Mouse (Mus musculus): ENCODE data around the gene 2310039H08Rik. TPM values are rescaled to one million over a fixed set of nuclear protein-coding genes. Genes with fewer than 3 reads are reported as not detected.

2310039H08Rik gene
- polyA plus RNA-seq, 1 experiment, result 40.9 TPM

DNA sequence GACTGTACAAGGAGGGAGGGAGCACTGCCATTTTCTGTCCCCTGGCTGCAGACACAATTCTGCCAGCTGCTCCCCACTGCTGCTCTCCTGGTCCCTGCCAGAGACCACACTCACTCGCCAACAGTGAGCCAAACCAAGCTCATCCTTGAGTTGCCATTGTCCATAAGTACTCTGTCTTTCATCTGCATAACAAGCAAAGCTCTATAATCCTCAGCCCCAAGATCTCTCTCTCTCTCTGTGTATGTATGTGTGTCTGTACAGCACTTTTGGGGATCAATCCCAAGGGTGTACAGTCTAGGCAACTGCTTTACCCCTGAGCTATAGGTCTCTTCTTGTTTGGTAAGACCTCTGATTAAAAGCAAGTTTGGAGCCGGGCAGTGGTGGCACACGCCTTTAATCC lies 38.2 kb downstream of the 2310039H08Rik start:
- Histone ChIP-seq H3K36me3 (ENCODE audit: control insufficient read depth, insufficient read depth) (peaks cover 20% of the 10 kb centered on the region), H3K79me2 (ENCODE audit: control insufficient read depth, insufficient read depth) (no peaks in the 10 kb centered on the region), H3K4me3 (ENCODE audit: insufficient read depth, poor library complexity, severe bottlenecking) (no peak overlapping the region), H3K79me3 (ENCODE audit: low read depth) (no peaks in the 10 kb centered on the region), H3ac (ENCODE audit: control insufficient read depth, insufficient read length, low read depth) (no peak overlapping the region), H3K27me3 (ENCODE audit: control insufficient read depth, insufficient read depth, insufficient read length) (no peaks in the 10 kb centered on the region)
- TF ChIP-seq MYOD1 (IDR thresholded peaks at IDR 0.05; ENCODE audit: control insufficient read depth, insufficient read length, low read depth), result no peak
- TF ChIP-seq MAX (IDR thresholded peaks at IDR 0.05), result no peak
- no peak for TF ChIP-seq USF1 (IDR thresholded peaks at IDR 0.05; ENCODE audit: low read depth)
- no peak for TF ChIP-seq CEBPB (IDR thresholded peaks at IDR 0.05; ENCODE audit: low read depth)
- TF ChIP-seq MYOG (IDR thresholded peaks at IDR 0.05; ENCODE audit: control insufficient read depth, extremely low read depth, insufficient read length), result no peak
- TF ChIP-seq FOSL1 (IDR thresholded peaks at IDR 0.05; ENCODE audit: insufficient read depth, low read length, poor library complexity, severe bottlenecking), result no peak
- TF ChIP-seq CTCF (IDR thresholded peaks at IDR 0.05; ENCODE audit: control insufficient read depth, insufficient read depth, insufficient read length), result no peak

DNA sequence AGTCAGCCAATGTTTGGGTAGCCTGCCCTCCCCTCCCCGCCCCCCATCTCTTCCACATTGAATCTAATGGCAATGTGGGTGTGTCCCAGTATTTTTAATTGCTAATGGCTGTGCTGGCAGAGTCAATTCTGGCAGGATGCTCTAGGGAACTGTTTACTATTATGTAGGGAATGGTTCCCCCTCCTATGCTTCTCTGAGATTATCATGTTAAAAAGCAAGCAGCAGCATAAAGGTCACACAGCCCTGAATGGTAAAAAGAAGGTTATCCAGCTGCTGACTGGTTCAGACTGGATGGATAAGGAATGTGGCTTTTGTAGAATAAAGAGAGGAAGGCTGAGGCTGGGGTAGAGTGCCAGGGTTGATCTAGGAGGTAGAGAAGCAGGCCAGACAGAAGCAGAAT lies 40.0 kb downstream of the 2310039H08Rik start:
- no peak for TF ChIP-seq FOSL1 (IDR thresholded peaks at IDR 0.05; ENCODE audit: insufficient read depth, low read length, poor library complexity, severe bottlenecking)
- Histone ChIP-seq H3ac (ENCODE audit: control insufficient read depth, insufficient read length, low read depth) (no peak overlapping the region), H3K36me3 (ENCODE audit: control insufficient read depth, insufficient read depth) (peaks cover 5% of the 10 kb centered on the region), H3K79me3 (ENCODE audit: low read depth) (no peaks in the 10 kb centered on the region), H3K27me3 (ENCODE audit: control insufficient read depth, insufficient read depth, insufficient read length) (no peaks in the 10 kb centered on the region), H3K4me3 (ENCODE audit: insufficient read depth, poor library complexity, severe bottlenecking) (no peak overlapping the region), H3K79me2 (ENCODE audit: control insufficient read depth, insufficient read depth) (no peaks in the 10 kb centered on the region)

DNA sequence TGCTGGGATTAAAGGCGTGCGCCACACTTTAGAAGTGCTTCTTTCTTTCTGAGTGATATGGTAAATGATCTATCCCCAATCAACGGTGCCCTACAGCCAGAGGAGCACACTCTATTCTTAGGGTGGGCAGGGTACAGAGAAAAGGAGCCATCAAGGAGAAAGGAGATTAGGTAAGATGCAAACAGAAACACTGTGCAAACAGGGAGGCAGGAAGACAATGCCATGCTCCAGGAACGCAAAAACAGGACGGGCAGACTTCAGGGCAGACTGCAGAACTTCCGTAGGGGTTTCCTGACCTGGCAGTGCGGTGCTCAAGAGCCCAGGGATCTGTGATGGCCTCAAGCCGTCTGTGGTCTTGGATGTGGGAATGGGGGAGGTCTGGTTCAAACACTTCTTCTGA lies 41.2 kb downstream of the 2310039H08Rik start:
- Histone ChIP-seq H3K79me2 (ENCODE audit: control insufficient read depth, insufficient read depth) (no peaks in the 10 kb centered on the region), H3K79me3 (ENCODE audit: low read depth) (no peaks in the 10 kb centered on the region), H3K36me3 (ENCODE audit: control insufficient read depth, insufficient read depth) (peaks cover 4% of the 10 kb centered on the region), H3ac (ENCODE audit: control insufficient read depth, insufficient read length, low read depth) (no peak overlapping the region), H3K27me3 (ENCODE audit: control insufficient read depth, insufficient read depth, insufficient read length) (no peaks in the 10 kb centered on the region), H3K4me3 (ENCODE audit: insufficient read depth, poor library complexity, severe bottlenecking) (no peak overlapping the region)
- TF ChIP-seq USF1 (IDR thresholded peaks at IDR 0.05; ENCODE audit: low read depth) (no peak), MYOG (IDR thresholded peaks at IDR 0.05; ENCODE audit: control insufficient read depth, extremely low read depth, insufficient read length) (no peak), MYOD1 (IDR thresholded peaks at IDR 0.05; ENCODE audit: control insufficient read depth, insufficient read length, low read depth) (no peak), FOSL1 (IDR thresholded peaks at IDR 0.05; ENCODE audit: insufficient read depth, low read length, poor library complexity, severe bottlenecking) (no peak), CTCF (IDR thresholded peaks at IDR 0.05; ENCODE audit: control insufficient read depth, insufficient read depth, insufficient read length) (no peak), MAX (IDR thresholded peaks at IDR 0.05) (no peak), CEBPB (IDR thresholded peaks at IDR 0.05; ENCODE audit: low read depth) (no peak)

DNA sequence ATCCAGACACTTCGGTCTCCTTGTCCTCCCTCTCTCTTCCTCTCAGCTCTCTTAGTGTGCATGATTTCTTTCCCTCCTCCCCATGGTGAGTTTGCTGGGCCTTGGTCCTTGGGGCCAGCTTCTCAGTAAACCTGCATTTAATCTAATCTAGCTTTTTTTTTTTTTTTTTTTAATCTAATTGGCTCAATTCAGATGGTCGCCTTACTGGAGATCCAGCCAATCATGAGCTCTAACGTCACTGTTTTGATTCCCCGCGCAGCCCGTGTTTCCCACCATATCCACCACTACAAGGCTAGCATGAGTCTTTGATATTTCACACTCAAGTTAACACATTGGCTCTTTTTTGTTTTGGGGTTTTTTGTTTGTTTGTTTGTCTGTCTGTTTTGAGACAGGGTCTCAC lies 42.1 kb downstream of the 2310039H08Rik start:
- Histone ChIP-seq H3K36me3 (ENCODE audit: control insufficient read depth, insufficient read depth) (no peaks in the 10 kb centered on the region), H3K79me3 (ENCODE audit: low read depth) (no peaks in the 10 kb centered on the region), H3K27me3 (ENCODE audit: control insufficient read depth, insufficient read depth, insufficient read length) (no peaks in the 10 kb centered on the region), H3ac (ENCODE audit: control insufficient read depth, insufficient read length, low read depth) (no peak overlapping the region), H3K79me2 (ENCODE audit: control insufficient read depth, insufficient read depth) (no peaks in the 10 kb centered on the region), H3K4me3 (ENCODE audit: insufficient read depth, poor library complexity, severe bottlenecking) (no peak overlapping the region)
- TF ChIP-seq FOSL1 (IDR thresholded peaks at IDR 0.05; ENCODE audit: insufficient read depth, low read length, poor library complexity, severe bottlenecking), result no peak
- TF ChIP-seq CEBPB (IDR thresholded peaks at IDR 0.05; ENCODE audit: low read depth), result no peak
- TF ChIP-seq MAX (IDR thresholded peaks at IDR 0.05), result no peak
- no peak for TF ChIP-seq CTCF (IDR thresholded peaks at IDR 0.05; ENCODE audit: control insufficient read depth, insufficient read depth, insufficient read length)
- no peak for TF ChIP-seq MYOD1 (IDR thresholded peaks at IDR 0.05; ENCODE audit: control insufficient read depth, insufficient read length, low read depth)
- TF ChIP-seq USF1 (IDR thresholded peaks at IDR 0.05; ENCODE audit: low read depth), result no peak
- TF ChIP-seq MYOG (IDR thresholded peaks at IDR 0.05; ENCODE audit: control insufficient read depth, extremely low read depth, insufficient read length), result no peak

DNA sequence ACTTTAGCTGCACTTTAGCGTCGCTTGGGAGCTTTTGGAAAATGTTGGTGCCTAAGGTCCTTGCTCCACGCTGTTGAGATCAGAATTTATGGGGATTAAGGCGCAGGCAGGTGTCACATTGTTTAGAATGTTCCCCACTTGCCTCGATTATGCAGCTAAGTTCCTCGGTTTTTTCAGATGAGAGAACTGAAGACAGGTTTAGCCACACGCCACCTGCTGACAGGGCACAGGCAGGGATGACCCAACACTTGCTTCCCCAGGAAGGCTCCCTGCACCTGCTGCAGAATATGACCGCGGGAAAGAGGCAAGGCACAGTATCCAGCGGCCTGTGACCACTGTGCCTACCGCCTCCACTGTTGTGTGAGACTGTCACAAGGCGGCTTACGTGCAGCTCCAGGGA lies 43.9 kb downstream of the 2310039H08Rik start:
- no peaks in the 10 kb centered on the region for H3K79me3 ChIP-seq (ENCODE audit: low read depth)
- TF ChIP-seq CTCF (IDR thresholded peaks at IDR 0.05; ENCODE audit: control insufficient read depth, insufficient read depth, insufficient read length) (no peak), MAX (IDR thresholded peaks at IDR 0.05) (no peak), FOSL1 (IDR thresholded peaks at IDR 0.05; ENCODE audit: insufficient read depth, low read length, poor library complexity, severe bottlenecking) (no peak), CEBPB (IDR thresholded peaks at IDR 0.05; ENCODE audit: low read depth) (no peak), MYOG (IDR thresholded peaks at IDR 0.05; ENCODE audit: control insufficient read depth, extremely low read depth, insufficient read length) (no peak)
- H3K79me2 ChIP-seq (ENCODE audit: control insufficient read depth, insufficient read depth), result no peaks in the 10 kb centered on the region
- H3K36me3 ChIP-seq (ENCODE audit: control insufficient read depth, insufficient read depth), result no peaks in the 10 kb centered on the region
- H3ac ChIP-seq (ENCODE audit: control insufficient read depth, insufficient read length, low read depth), result no peak overlapping the region
- no peak overlapping the region for H3K4me3 ChIP-seq (ENCODE audit: insufficient read depth, poor library complexity, severe bottlenecking)
- H3K27me3 ChIP-seq (ENCODE audit: control insufficient read depth, insufficient read depth, insufficient read length), result no peaks in the 10 kb centered on the region

DNA sequence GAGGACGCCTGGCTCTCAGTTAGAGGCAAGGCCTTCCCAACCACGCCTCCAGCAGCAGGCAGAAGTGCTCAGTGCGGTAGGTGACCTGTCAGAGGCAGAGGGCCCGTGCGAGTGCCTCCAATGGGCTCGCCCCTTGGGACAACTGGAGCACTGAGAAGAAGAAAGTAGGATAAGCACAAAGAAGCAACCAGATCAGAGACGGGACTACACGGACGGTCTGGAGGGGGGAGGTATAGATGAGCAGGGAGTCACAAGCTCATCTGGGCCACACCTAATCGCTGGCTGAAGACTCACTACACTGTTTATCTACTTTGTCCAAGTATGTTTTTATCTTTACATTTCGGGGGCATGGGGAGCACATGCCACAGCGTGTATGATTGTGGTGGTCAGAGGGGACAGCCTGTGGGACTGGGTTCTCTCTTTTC lies 45.3 kb downstream of the 2310039H08Rik start:
- Histone ChIP-seq H3K36me3 (ENCODE audit: control insufficient read depth, insufficient read depth) (peaks cover 5% of the 10 kb centered on the region), H3K27me3 (ENCODE audit: control insufficient read depth, insufficient read depth, insufficient read length) (no peaks in the 10 kb centered on the region), H3K79me3 (ENCODE audit: low read depth) (no peaks in the 10 kb centered on the region), H3K4me3 (ENCODE audit: insufficient read depth, poor library complexity, severe bottlenecking) (no peak overlapping the region), H3ac (ENCODE audit: control insufficient read depth, insufficient read length, low read depth) (no peak overlapping the region), H3K79me2 (ENCODE audit: control insufficient read depth, insufficient read depth) (no peaks in the 10 kb centered on the region)
- no peak for TF ChIP-seq MYOG (IDR thresholded peaks at IDR 0.05; ENCODE audit: control insufficient read depth, extremely low read depth, insufficient read length)
- TF ChIP-seq MYOD1 (IDR thresholded peaks at IDR 0.05; ENCODE audit: control insufficient read depth, insufficient read length, low read depth), result no peak
- no peak for TF ChIP-seq FOSL1 (IDR thresholded peaks at IDR 0.05; ENCODE audit: insufficient read depth, low read length, poor library complexity, severe bottlenecking)
- TF ChIP-seq CTCF (IDR thresholded peaks at IDR 0.05; ENCODE audit: control insufficient read depth, insufficient read depth, insufficient read length), result no peak
- no peak for TF ChIP-seq MAX (IDR thresholded peaks at IDR 0.05)
- TF ChIP-seq CEBPB (IDR thresholded peaks at IDR 0.05; ENCODE audit: low read depth), result no peak
- no peak for TF ChIP-seq USF1 (IDR thresholded peaks at IDR 0.05; ENCODE audit: low read depth)
